Mouse (Mus musculus) limb, embryonic 14.5 days (tissue): Measurements from ENCODE around the gene Gm4952. TPM values are rescaled to one million over a fixed set of nuclear protein-coding genes. Genes with fewer than 3 reads are reported as not detected.

ENCODE experiments used
- ATAC-seq: fragments of 200-750 bp; cut with Nextera tagmentation; 2 replicates; pipeline ENCODE4 v1.8.0; 2017; ENCODE audit warnings: low read depth, moderate number of reproducible peaks, moderate TSS enrichment; ENCODE audit not compliant: low FRiP score
- DNase-seq: peaks from one replicate; pipeline ENCODE4 v3.0.0-alpha.2; 2015; ENCODE audit warnings: low spot score
- H3K27ac ChIP-seq: fragments of 300-500 bp; sonication (generic); replicated peaks from 2 replicates; pipeline ENCODE4 v1.5.1; 2014; ENCODE audit warnings: low read depth, mild to moderate bottlenecking, low read length, moderate library complexity, mixed read lengths
- H3K27me3 ChIP-seq: fragments of 300-500 bp; sonication (generic); 2 replicates; pipeline ENCODE4 v1.6.1; 2014; ENCODE audit warnings: low read length, mixed read lengths; ENCODE audit not compliant: control insufficient read depth, insufficient read depth
- H3K36me3 ChIP-seq: fragments of 300-500 bp; sonication (generic); 2 replicates; pipeline ENCODE4 v1.6.1; 2014; ENCODE audit warnings: mild to moderate bottlenecking, low read length, moderate library complexity, mixed read lengths; ENCODE audit not compliant: control insufficient read depth, insufficient read depth
- H3K4me1 ChIP-seq: fragments of 300-500 bp; sonication (generic); 2 replicates; pipeline ENCODE4 v1.6.1; 2014; ENCODE audit warnings: antibody characterized with exemption, low read length, mixed read lengths; ENCODE audit not compliant: control insufficient read depth, insufficient read depth
- H3K4me2 ChIP-seq: fragments of 300-500 bp; sonication (generic); replicated peaks from 2 replicates; pipeline ENCODE4 v1.6.1; 2014; ENCODE audit warnings: low read depth, mild to moderate bottlenecking, low read length, moderate library complexity; ENCODE audit not compliant: severe bottlenecking
- H3K4me3 ChIP-seq: fragments of 300-500 bp; sonication (generic); replicated peaks from 2 replicates; pipeline ENCODE4 v1.5.1; 2014; ENCODE audit warnings: low read length
- H3K9ac ChIP-seq: fragments of 300-500 bp; sonication (generic); 2 replicates; pipeline ENCODE4 v1.6.1; 2014; ENCODE audit warnings: mild to moderate bottlenecking, low read depth, low read length, moderate library complexity; ENCODE audit not compliant: severe bottlenecking
- H3K9me3 ChIP-seq: fragments of 300-500 bp; sonication (generic); 2 replicates; pipeline ENCODE4 v1.6.1; 2016; ENCODE audit warnings: low read length; ENCODE audit not compliant: control insufficient read depth
- POLR2A ChIP-seq: fragments of 200-500 bp; IDR thresholded peaks from 2 replicates; pipeline ENCODE4 v1.8.0; 2012; ENCODE audit warnings: inconsistent platforms, mild to moderate bottlenecking, moderate library complexity, borderline replicate concordance; ENCODE audit not compliant: insufficient read depth, insufficient read length; ENCODE audit errors: extremely low read depth
- whole genome bisulfite sequencing: fragments of 180-500 bp; shearing (Covaris S2); extraction: QIAGEN DNeasy Blood & Tissue Kit; methylation state at CpG from one replicate; pipeline ENCODE4 v1.1.7; 2014; 5-methylcytosine and 5-hydroxymethylcytosine counted together
- polyA plus RNA-seq, 2 experiments: library from polyadenylated mRNA; depleted of rRNA in 1 of 2; stranded (reverse) in 1 of 2; unstranded in 1 of 2; fragments of >200 nt; fragmentation: Nextera tagmentation in 1 of 2; extraction: Ambion mirVana in 1 of 2; gene quantifications; 2 replicates each; pipeline versions ENCODE4 v1.2.1 to v1.2.3; 2012 to 2014

Gene Gm4952
- polyA plus RNA-seq, 2 experiments = 0.08 to 0.33 TPM

GRCm38 (mm10) chr19:12670139-12670538 lies 70.4 kb downstream of the Gm4952 start, which contains the start of gene Olfr1442:
Olfr1442 (plus strand) TSS chr19:12670439.
- no peak within 1 kb of the TSS for H3K27ac ChIP-seq
- no peak within 1 kb of the TSS for H3K4me2 ChIP-seq
- no peak for TF ChIP-seq POLR2A
- H3K36me3 ChIP-seq = no peaks in the 10 kb centered on the region
- H3K9ac ChIP-seq = no peak within 1 kb of the TSS
- H3K4me1 ChIP-seq = no peaks in the 10 kb centered on the region
- no peak for DNase-seq
- H3K9me3 ChIP-seq = no peaks in the 10 kb centered on the region
- H3K27me3 ChIP-seq = no peaks in the 10 kb centered on the region
- H3K4me3 ChIP-seq = no peak within 1 kb of the TSS
- no peak for ATAC-seq

- Histone ChIP-seq H3K36me3 (no peaks in the 10 kb centered on the region), H3K4me3 (no peak overlapping the region), H3K4me2 (no peak overlapping the region), H3K4me1 (no peaks in the 10 kb centered on the region), H3K27me3 (no peaks in the 10 kb centered on the region), H3K9me3 (no peaks in the 10 kb centered on the region), H3K27ac (no peak overlapping the region), H3K9ac (no peak overlapping the region)
- ATAC-seq = no peak
- no peak for TF ChIP-seq POLR2A
- no peak for DNase-seq
- 83% methylated on average over 4 of the region's 4 CpGs for WGBS
These were observed 71.3 kb downstream of the Gm4952 start for GRCm38 (mm10) chr19:12671051-12671450.

- ATAC-seq = no peak
These were observed 78.0 kb downstream of the Gm4952 start, which contains the start of gene Olfr1443 for GRCm38 (mm10) chr19:12677812-12678211. Olfr1443 (plus strand) TSS chr19:12678112.

More at GRCm38 (mm10) chr19:12677812-12678211, 78.0 kb downstream of the Gm4952 start, which contains the start of gene Olfr1443:
- WGBS = 64% methylated on average over 3 of the region's 3 CpGs
- Histone ChIP-seq H3K4me2 (no peak within 1 kb of the TSS), H3K27me3 (no peaks in the 10 kb centered on the region), H3K4me1 (no peaks in the 10 kb centered on the region), H3K27ac (no peak within 1 kb of the TSS), H3K9ac (no peak within 1 kb of the TSS), H3K36me3 (no peaks in the 10 kb centered on the region), H3K4me3 (no peak within 1 kb of the TSS), H3K9me3 (no peaks in the 10 kb centered on the region)
- no peak for DNase-seq
- TF ChIP-seq POLR2A = no peak

Other genes with a start within 250 kb of the Gm4952 start
- gene Olfr1440, start 212.7 kb upstream of the Gm4952 start, polyA plus RNA-seq (2012; rRNA removed) = not detected in 2 replicates
- not detected in 2 replicates for gene Olfr1440, start 212.7 kb upstream of the Gm4952 start, polyA plus RNA-seq (2014; fragmentation: Nextera tagmentation; extraction: Ambion mirVana)
- not detected in 2 replicates for gene Olfr1441, start 182.5 kb upstream of the Gm4952 start, polyA plus RNA-seq (2012; rRNA removed)
- gene Olfr1441, start 182.5 kb upstream of the Gm4952 start, polyA plus RNA-seq (2014; fragmentation: Nextera tagmentation; extraction: Ambion mirVana) = not detected in 2 replicates
- not detected in 2 replicates for gene Pfpl, start 172.1 kb upstream of the Gm4952 start, polyA plus RNA-seq (2012; rRNA removed)
- gene Pfpl, start 172.1 kb upstream of the Gm4952 start, polyA plus RNA-seq (2014; fragmentation: Nextera tagmentation; extraction: Ambion mirVana) = not detected in 2 replicates
- 3.5 and 3.6 TPM in 2 replicates for gene Mpeg1, start 139.2 kb upstream of the Gm4952 start, polyA plus RNA-seq (2012; rRNA removed)
- 0.92 and 1.00 TPM in 2 replicates for gene Mpeg1, start 139.2 kb upstream of the Gm4952 start, polyA plus RNA-seq (2014; fragmentation: Nextera tagmentation; extraction: Ambion mirVana)
- 10.3 and 10.6 TPM in 2 replicates for gene Dtx4, start 98.5 kb upstream of the Gm4952 start, polyA plus RNA-seq (2012; rRNA removed)
- 10.4 TPM in 2 replicates for gene Dtx4, start 98.5 kb upstream of the Gm4952 start, polyA plus RNA-seq (2014; fragmentation: Nextera tagmentation; extraction: Ambion mirVana)
- gene Fam111a, start 54.2 kb upstream of the Gm4952 start, polyA plus RNA-seq (2012; rRNA removed) = 11.0 and 17.1 TPM in 2 replicates
- 23.8 and 25.1 TPM in 2 replicates for gene Fam111a, start 54.2 kb upstream of the Gm4952 start, polyA plus RNA-seq (2014; fragmentation: Nextera tagmentation; extraction: Ambion mirVana)
- 0.04 TPM in 1 of 2 replicates, not detected in the other for gene Glyat, start 33.3 kb downstream of the Gm4952 start, polyA plus RNA-seq (2012; rRNA removed)
- not detected in 2 replicates for gene Glyat, start 33.3 kb downstream of the Gm4952 start, polyA plus RNA-seq (2014; fragmentation: Nextera tagmentation; extraction: Ambion mirVana)
- not detected in 2 replicates for gene Olfr1442, start 70.5 kb downstream of the Gm4952 start, polyA plus RNA-seq (2012; rRNA removed)
- not detected in 2 replicates for gene Olfr1442, start 70.5 kb downstream of the Gm4952 start, polyA plus RNA-seq (2014; fragmentation: Nextera tagmentation; extraction: Ambion mirVana)
- not detected in 2 replicates for gene Olfr1443, start 78.1 kb downstream of the Gm4952 start, polyA plus RNA-seq (2012; rRNA removed)
- not detected in 2 replicates for gene Olfr1443, start 78.1 kb downstream of the Gm4952 start, polyA plus RNA-seq (2014; fragmentation: Nextera tagmentation; extraction: Ambion mirVana)
- not detected in 2 replicates for gene Keg1, start 95.8 kb downstream of the Gm4952 start, polyA plus RNA-seq (2012; rRNA removed)
- gene Keg1, start 95.8 kb downstream of the Gm4952 start, polyA plus RNA-seq (2014; fragmentation: Nextera tagmentation; extraction: Ambion mirVana) = not detected in 2 replicates
- 1.7 and 2.6 TPM in 2 replicates for gene Cntf, start 165.7 kb downstream of the Gm4952 start, polyA plus RNA-seq (2012; rRNA removed)
- gene Cntf, start 165.7 kb downstream of the Gm4952 start, polyA plus RNA-seq (2014; fragmentation: Nextera tagmentation; extraction: Ambion mirVana) = 0.22 and 0.66 TPM in 2 replicates
- 28.5 and 30.4 TPM in 2 replicates for gene Zfp91, start 196.2 kb downstream of the Gm4952 start, polyA plus RNA-seq (2012; rRNA removed)
- gene Zfp91, start 196.2 kb downstream of the Gm4952 start, polyA plus RNA-seq (2014; fragmentation: Nextera tagmentation; extraction: Ambion mirVana) = 10.3 and 11.5 TPM in 2 replicates
- gene Lpxn, start 196.2 kb downstream of the Gm4952 start, polyA plus RNA-seq (2012; rRNA removed) = 4.0 and 4.1 TPM in 2 replicates
- 3.7 and 4.8 TPM in 2 replicates for gene Lpxn, start 196.2 kb downstream of the Gm4952 start, polyA plus RNA-seq (2014; fragmentation: Nextera tagmentation; extraction: Ambion mirVana)
- not detected in 2 replicates for gene Gm5244, start 246.7 kb downstream of the Gm4952 start, polyA plus RNA-seq (2012; rRNA removed)
- gene Gm5244, start 246.7 kb downstream of the Gm4952 start, polyA plus RNA-seq (2014; fragmentation: Nextera tagmentation; extraction: Ambion mirVana) = not detected in 2 replicates